Mouse (Mus musculus) embryonic facial prominence, embryonic 14.5 days (tissue): ENCODE data around the gene H1foo. TPM values are rescaled to one million over a fixed set of nuclear protein-coding genes. Genes with fewer than 3 reads are reported as not detected.

Source experiments
- ATAC-seq: fragments of 200-750 bp; cut with Nextera tagmentation; 2 replicates; pipeline ENCODE4 v1.8.0; 2017; ENCODE audit warnings: low read depth, moderate number of reproducible peaks, moderate TSS enrichment
- DNase-seq: peaks from one replicate; pipeline ENCODE4 v3.0.0-alpha.2; 2015; ENCODE audit warnings: low spot score
- H3K27ac ChIP-seq: fragments of 300-500 bp; sonication (generic); replicated peaks from 2 replicates; pipeline ENCODE4 v1.5.1; 2014; ENCODE audit warnings: low read depth, mild to moderate bottlenecking, low read length, moderate library complexity
- H3K27me3 ChIP-seq: fragments of 300-500 bp; sonication (generic); replicated peaks from 2 replicates; pipeline ENCODE4 v1.6.1; 2014; ENCODE audit warnings: low read length; ENCODE audit not compliant: control insufficient read depth, insufficient read depth
- H3K36me3 ChIP-seq: fragments of 300-500 bp; sonication (generic); 2 replicates; pipeline ENCODE4 v1.6.1; 2014; ENCODE audit warnings: low read length, mixed read lengths; ENCODE audit not compliant: control insufficient read depth, insufficient read depth
- H3K4me1 ChIP-seq: fragments of 300-500 bp; sonication (generic); 2 replicates; pipeline ENCODE4 v1.6.1; 2014; ENCODE audit warnings: antibody characterized with exemption, low read length; ENCODE audit not compliant: control insufficient read depth, insufficient read depth
- H3K4me2 ChIP-seq: fragments of 300-500 bp; sonication (generic); 2 replicates; pipeline ENCODE4 v1.6.1; 2014; ENCODE audit warnings: low read depth, mild to moderate bottlenecking, low read length, moderate library complexity, mixed read lengths
- H3K4me3 ChIP-seq: fragments of 300-500 bp; sonication (generic); 2 replicates; pipeline ENCODE4 v1.5.1; 2014; ENCODE audit warnings: low read depth, mild to moderate bottlenecking, low read length
- H3K9ac ChIP-seq: fragments of 300-500 bp; sonication (generic); 2 replicates; pipeline ENCODE4 v1.6.1; 2014; ENCODE audit warnings: low read depth, mild to moderate bottlenecking, low read length, moderate library complexity, mixed read lengths
- H3K9me3 ChIP-seq: fragments of 300-500 bp; sonication (generic); 2 replicates; pipeline ENCODE4 v1.6.1; 2016; ENCODE audit warnings: low read length; ENCODE audit not compliant: control insufficient read depth
- WGBS: fragments of 180-500 bp; shearing (Covaris S2); extraction: QIAGEN DNeasy Blood & Tissue Kit; methylation state at CpG from one replicate; pipeline ENCODE4 v1.1.7; 2014; 5-methylcytosine and 5-hydroxymethylcytosine counted together
- polyA plus RNA-seq: library from polyadenylated mRNA; unstranded; fragments of >200 nt; fragmentation: Nextera tagmentation; extraction: Ambion mirVana; gene quantifications from 2 replicates; pipeline ENCODE4 v1.2.1, GENCODE M21; 2014

H1foo gene
- polyA plus RNA-seq, 1 experiment from 2014 or later: not detected

GRCm38 (mm10) chr6:115906871-115907270 is 37.9 kb upstream of the H1foo start:
- ATAC-seq: no peak
- no peak for DNase-seq
- WGBS: 83% methylated on average over 2 of the region's 2 CpGs
- Histone ChIP-seq H3K9me3 (no peaks in the 10 kb centered on the region), H3K27ac (no peak overlapping the region), H3K4me2 (no peak overlapping the region), H3K4me3 (no peak overlapping the region), H3K27me3 (no peaks in the 10 kb centered on the region), H3K36me3 (peaks cover 26% of the 10 kb centered on the region), H3K9ac (no peak overlapping the region), H3K4me1 (no peaks in the 10 kb centered on the region)

- DNase-seq (no peak), ATAC-seq (no peak)
- Histone ChIP-seq H3K9me3 (no peaks in the 10 kb centered on the region), H3K36me3 (peaks cover 16% of the 10 kb centered on the region), H3K4me1 (no peaks in the 10 kb centered on the region), H3K27ac (no peak overlapping the region), H3K9ac (no peak overlapping the region), H3K27me3 (no peaks in the 10 kb centered on the region), H3K4me3 (no peak overlapping the region), H3K4me2 (no peak overlapping the region)
- WGBS: 66% methylated on average over 6 of the region's 6 CpGs
Observed at GRCm38 (mm10) chr6:115908421-115908982, 36.2 kb upstream of the H1foo start.

- WGBS: 71% methylated on average over 3 of the region's 3 CpGs
- no peak overlapping the region for H3K27ac ChIP-seq
- ATAC-seq (no peak), DNase-seq (no peak)
- no peak overlapping the region for H3K4me3 ChIP-seq
- H3K4me2 ChIP-seq: no peak overlapping the region
- H3K9me3 ChIP-seq: no peaks in the 10 kb centered on the region
- no peaks in the 10 kb centered on the region for H3K27me3 ChIP-seq
- H3K9ac ChIP-seq: no peak overlapping the region
- H3K4me1 ChIP-seq: no peaks in the 10 kb centered on the region
- peaks cover 16% of the 10 kb centered on the region for H3K36me3 ChIP-seq
Observed at GRCm38 (mm10) chr6:115909052-115909451, 35.7 kb upstream of the H1foo start.

GRCm38 (mm10) chr6:115909940-115910339 is 34.8 kb upstream of the H1foo start:
- H3K27ac ChIP-seq: no peak overlapping the region
- H3K9me3 ChIP-seq: no peaks in the 10 kb centered on the region
- WGBS: 52% methylated on average over 8 of the region's 8 CpGs
- ATAC-seq (peak; percentile 51), DNase-seq (peak; percentile 59)
- peaks cover 16% of the 10 kb centered on the region for H3K36me3 ChIP-seq
- H3K9ac ChIP-seq: no peak overlapping the region
- no peaks in the 10 kb centered on the region for H3K4me1 ChIP-seq
- H3K4me3 ChIP-seq: no peak overlapping the region
- no peak overlapping the region for H3K4me2 ChIP-seq
- no peaks in the 10 kb centered on the region for H3K27me3 ChIP-seq

- no peak for ATAC-seq
Observed at GRCm38 (mm10) chr6:115911763-115912162, 33.0 kb upstream of the H1foo start.

GRCm38 (mm10) chr6:115913482-115913881 is 31.3 kb upstream of the H1foo start:
- H3K4me1 ChIP-seq: no peaks in the 10 kb centered on the region

More at GRCm38 (mm10) chr6:115911763-115912162, 33.0 kb upstream of the H1foo start:
- Histone ChIP-seq H3K4me1 (no peaks in the 10 kb centered on the region), H3K36me3 (peaks cover 7% of the 10 kb centered on the region), H3K4me3 (no peak overlapping the region), H3K27ac (no peak overlapping the region), H3K9me3 (no peaks in the 10 kb centered on the region), H3K27me3 (no peaks in the 10 kb centered on the region), H3K9ac (no peak overlapping the region), H3K4me2 (no peak overlapping the region)
- DNase-seq: no peak
- WGBS: 69% methylated on average over 6 of the region's 6 CpGs

GRCm38 (mm10) chr6:115914511-115915202 is 30.1 kb upstream of the H1foo start:
- no peak for DNase-seq
- no peaks in the 10 kb centered on the region for H3K9me3 ChIP-seq
- H3K27me3 ChIP-seq: no peaks in the 10 kb centered on the region
- no peaks in the 10 kb centered on the region for H3K36me3 ChIP-seq
- no peak overlapping the region for H3K27ac ChIP-seq
- no peak overlapping the region for H3K4me2 ChIP-seq
- no peak overlapping the region for H3K4me3 ChIP-seq
- WGBS: 84% methylated on average over 15 of the region's 15 CpGs
- H3K4me1 ChIP-seq: no peaks in the 10 kb centered on the region
- no peak for ATAC-seq
- H3K9ac ChIP-seq: no peak overlapping the region

More at GRCm38 (mm10) chr6:115913482-115913881, 31.3 kb upstream of the H1foo start:
- no peaks in the 10 kb centered on the region for H3K9me3 ChIP-seq
- no peak overlapping the region for H3K4me3 ChIP-seq
- H3K27me3 ChIP-seq: no peaks in the 10 kb centered on the region
- 78% methylated on average over 10 of the region's 10 CpGs for WGBS
- H3K4me2 ChIP-seq: no peak overlapping the region
- no peaks in the 10 kb centered on the region for H3K36me3 ChIP-seq
- no peak overlapping the region for H3K27ac ChIP-seq
- DNase-seq: no peak
- H3K9ac ChIP-seq: no peak overlapping the region
- no peak for ATAC-seq

GRCm38 (mm10) chr6:115915601-115916445 is 28.9 kb upstream of the H1foo start:
- no peaks in the 10 kb centered on the region for H3K4me1 ChIP-seq
- H3K27me3 ChIP-seq: no peaks in the 10 kb centered on the region
- WGBS: 75% methylated on average over 17 of the region's 17 CpGs
- H3K36me3 ChIP-seq: no peaks in the 10 kb centered on the region
- no peak overlapping the region for H3K4me3 ChIP-seq
- H3K9ac ChIP-seq: no peak overlapping the region
- H3K9me3 ChIP-seq: no peaks in the 10 kb centered on the region
- no peak overlapping the region for H3K27ac ChIP-seq
- DNase-seq: no peak
- no peak overlapping the region for H3K4me2 ChIP-seq
- no peak for ATAC-seq
